Mouse (Mus musculus): ENCODE results near the gene Arfgap3. TPM values are rescaled to one million over a fixed set of nuclear protein-coding genes. Genes with fewer than 3 reads are reported as not detected.

Gene Arfgap3
- total RNA-seq (2014; rRNA removed) (49.6 and 59.3 TPM in 2 replicates), polyA plus RNA-seq (2015; fragmentation: Nextera tagmentation; extraction: Ambion mirVana) (31.0 and 33.4 TPM in 2 replicates)

DNA sequence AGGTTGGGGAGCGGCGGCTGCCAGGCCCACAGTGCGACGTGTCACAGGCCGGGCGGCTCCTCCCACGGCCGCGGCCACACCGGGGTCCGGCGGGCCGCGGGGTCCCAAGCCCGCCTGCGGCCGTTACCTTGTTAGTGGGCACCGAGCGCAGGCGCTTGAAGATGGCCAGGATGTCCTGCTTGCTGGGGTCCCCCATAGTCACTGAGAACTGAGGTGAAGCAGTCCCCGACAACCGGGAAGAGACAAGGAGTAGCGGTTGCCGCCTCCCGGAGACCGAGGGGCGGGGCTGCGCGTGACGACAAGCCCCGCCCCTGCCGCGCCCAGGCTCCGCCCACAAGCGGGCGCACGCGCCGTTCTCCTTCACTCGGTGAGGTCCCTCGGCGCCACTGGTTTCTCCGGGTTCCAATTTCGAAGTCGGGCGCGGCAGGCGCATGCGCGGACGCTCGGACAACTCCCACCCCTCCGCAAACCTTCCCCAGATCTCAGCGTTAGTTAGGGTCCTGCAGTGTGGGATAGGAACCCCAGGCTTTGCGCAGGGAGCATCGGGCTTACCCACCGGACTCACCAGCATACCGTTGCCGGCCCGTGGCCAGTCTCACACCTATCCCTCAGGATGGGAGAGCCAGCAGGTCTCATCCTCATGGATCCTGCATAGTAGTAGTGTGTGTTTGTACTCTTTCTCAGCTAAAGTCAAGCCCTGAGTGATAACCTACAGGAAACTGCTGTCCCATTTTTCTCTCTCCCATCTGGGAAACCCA, at the start of gene Arfgap3:
Arfgap3 (minus strand) TSS at position 294 of the 758 bp plus-strand sequence.
- no peak for TF ChIP-seq CTCF (IDR thresholded peaks at IDR 0.05; ENCODE audit: low read depth)
- WGBS: 2% methylated on average over 54 of the region's 60 CpGs
- Histone ChIP-seq H3K9ac (replicated peaks; ENCODE audit: low read length) (peak within 1 kb of the TSS; percentile 86), H3K36me3 (ENCODE audit: insufficient read depth, low read length) (no peaks in the 10 kb centered on the region), H3K27me3 (ENCODE audit: insufficient read depth, low read length) (no peaks in the 10 kb centered on the region), H3K27ac (peak within 1 kb of the TSS; percentile 60), H3K4me2 (ENCODE audit: low read depth, low read length) (peak within 1 kb of the TSS; percentile 94), H3K9me3 (ENCODE audit: low read length) (no peaks in the 10 kb centered on the region), H3K4me1 (ENCODE audit: insufficient read depth, low read length) (peaks cover 12% of the 10 kb centered on the region), H3K4me3 (ENCODE audit: low read length) (peak within 1 kb of the TSS; percentile 85)
- ATAC-seq: peak; percentile 94
- DNase-seq (ENCODE audit: low spot score): peak; percentile 97

- Histone ChIP-seq H3K36me3 (ENCODE audit: insufficient read depth, low read length) (no peaks in the 10 kb centered on the region; the same call in 1 of the 2 replicates), H3K4me2 (ENCODE audit: low read depth, low read length) (no peak overlapping the region), H3K9ac (replicated peaks; ENCODE audit: low read length) (no peak overlapping the region), H3K4me3 (ENCODE audit: low read length) (no peak overlapping the region), H3K9me3 (ENCODE audit: low read length) (no peaks in the 10 kb centered on the region), H3K27me3 (ENCODE audit: insufficient read depth, low read length) (no peaks in the 10 kb centered on the region), H3K27ac (no peak overlapping the region), H3K4me1 (ENCODE audit: insufficient read depth, low read length) (no peaks in the 10 kb centered on the region)
- WGBS: 75% methylated on average over 2 of the region's 2 CpGs
- 0 out of 2 replicates have a peak, but pooled peaks have one; percentile 7 for TF ChIP-seq CTCF (IDR thresholded peaks at IDR 0.05; ENCODE audit: low read depth)
- DNase-seq (ENCODE audit: low spot score): peak; percentile 12
- no peak for ATAC-seq
Measured at GRCm38 (mm10) chr15:83392722-83393121, 42.7 kb upstream of the Arfgap3 start.

- H3K4me3 ChIP-seq (ENCODE audit: low read length): no peak overlapping the region
- WGBS: 83% methylated on average over 2 of the region's 2 CpGs
- H3K9me3 ChIP-seq (ENCODE audit: low read length): no peaks in the 10 kb centered on the region
- no peak for TF ChIP-seq CTCF (IDR thresholded peaks at IDR 0.05; ENCODE audit: low read depth)
- ATAC-seq: no peak
- H3K4me1 ChIP-seq (ENCODE audit: insufficient read depth, low read length): no peaks in the 10 kb centered on the region
- no peak overlapping the region for H3K27ac ChIP-seq
- no peak for DNase-seq (ENCODE audit: low spot score)
- no peak overlapping the region for H3K4me2 ChIP-seq (ENCODE audit: low read depth, low read length)
- no peak overlapping the region for H3K9ac ChIP-seq (replicated peaks; ENCODE audit: low read length)
- H3K27me3 ChIP-seq (ENCODE audit: insufficient read depth, low read length): no peaks in the 10 kb centered on the region
- no peaks in the 10 kb centered on the region for H3K36me3 ChIP-seq (ENCODE audit: insufficient read depth, low read length)
Measured at GRCm38 (mm10) chr15:83387911-83388310, 37.9 kb upstream of the Arfgap3 start.

GRCm38 (mm10) chr15:83383633-83384032, 33.6 kb upstream of the Arfgap3 start:
- ATAC-seq: no peak
- no peak overlapping the region for H3K4me3 ChIP-seq (ENCODE audit: low read length)
- no peaks in the 10 kb centered on the region for H3K27me3 ChIP-seq (ENCODE audit: insufficient read depth, low read length)
- no peaks in the 10 kb centered on the region for H3K4me1 ChIP-seq (ENCODE audit: insufficient read depth, low read length)
- WGBS: 84% methylated on average over 2 of the region's 2 CpGs
- peak; percentile 54 for TF ChIP-seq CTCF (IDR thresholded peaks at IDR 0.05; ENCODE audit: low read depth)
- H3K9me3 ChIP-seq (ENCODE audit: low read length): no peaks in the 10 kb centered on the region; the same call in 1 of the 2 replicates
- peaks cover 4% of the 10 kb centered on the region; the same call in 1 of the 2 replicates for H3K36me3 ChIP-seq (ENCODE audit: insufficient read depth, low read length)
- H3K27ac ChIP-seq: no peak overlapping the region
- peak; percentile 7 for DNase-seq (ENCODE audit: low spot score)
- H3K4me2 ChIP-seq (ENCODE audit: low read depth, low read length): no peak overlapping the region
- H3K9ac ChIP-seq (replicated peaks; ENCODE audit: low read length): no peak overlapping the region

DNA sequence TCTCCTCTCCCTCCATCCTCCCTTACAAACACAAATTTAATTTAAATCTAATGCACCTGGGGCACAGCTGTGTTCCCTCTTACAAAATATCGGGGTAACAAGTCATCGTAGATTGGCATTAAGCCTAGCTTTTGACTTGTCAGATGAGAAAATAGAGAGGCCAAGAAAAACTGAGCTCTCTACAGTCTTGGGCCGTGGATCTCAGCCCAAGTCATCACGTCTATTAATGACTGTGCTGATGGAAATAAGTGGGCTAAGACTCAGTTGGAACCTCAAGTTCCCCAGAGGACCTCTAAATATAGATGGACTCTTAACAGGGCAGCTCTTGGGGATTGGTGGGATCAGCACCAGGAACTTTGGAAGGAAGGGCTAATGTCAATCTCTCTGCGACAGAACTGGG, 33.1 kb upstream of the Arfgap3 start:
- 88% methylated on average over 5 of the region's 5 CpGs for WGBS
- H3K9me3 ChIP-seq (ENCODE audit: low read length): no peaks in the 10 kb centered on the region; the same call in 1 of the 2 replicates
- no peaks in the 10 kb centered on the region for H3K27me3 ChIP-seq (ENCODE audit: insufficient read depth, low read length)
- H3K4me3 ChIP-seq (ENCODE audit: low read length): no peak overlapping the region
- H3K4me1 ChIP-seq (ENCODE audit: insufficient read depth, low read length): no peaks in the 10 kb centered on the region
- H3K36me3 ChIP-seq (ENCODE audit: insufficient read depth, low read length): peaks cover 4% of the 10 kb centered on the region; the same call in 1 of the 2 replicates
- H3K4me2 ChIP-seq (ENCODE audit: low read depth, low read length): no peak overlapping the region
- TF ChIP-seq CTCF (IDR thresholded peaks at IDR 0.05; ENCODE audit: low read depth): no peak
- no peak overlapping the region for H3K9ac ChIP-seq (replicated peaks; ENCODE audit: low read length)
- no peak overlapping the region for H3K27ac ChIP-seq
- no peak for DNase-seq (ENCODE audit: low spot score)
- ATAC-seq: no peak

- no peak overlapping the region for H3K4me2 ChIP-seq (ENCODE audit: low read depth, low read length)
- no peak overlapping the region for H3K9ac ChIP-seq (replicated peaks; ENCODE audit: low read length)
- WGBS: 94% methylated on average over 4 of the region's 4 CpGs
- no peaks in the 10 kb centered on the region for H3K27me3 ChIP-seq (ENCODE audit: insufficient read depth, low read length)
- ATAC-seq (no peak), DNase-seq (ENCODE audit: low spot score) (no peak)
- H3K36me3 ChIP-seq (ENCODE audit: insufficient read depth, low read length): peaks cover 4% of the 10 kb centered on the region; the same call in 1 of the 2 replicates
- no peaks in the 10 kb centered on the region; the same call in 1 of the 2 replicates for H3K9me3 ChIP-seq (ENCODE audit: low read length)
- H3K27ac ChIP-seq: no peak overlapping the region
- H3K4me3 ChIP-seq (ENCODE audit: low read length): no peak overlapping the region
- H3K4me1 ChIP-seq (ENCODE audit: insufficient read depth, low read length): no peaks in the 10 kb centered on the region
- no peak for TF ChIP-seq CTCF (IDR thresholded peaks at IDR 0.05; ENCODE audit: low read depth)
Measured at GRCm38 (mm10) chr15:83382467-83382866, 32.4 kb upstream of the Arfgap3 start.

DNA sequence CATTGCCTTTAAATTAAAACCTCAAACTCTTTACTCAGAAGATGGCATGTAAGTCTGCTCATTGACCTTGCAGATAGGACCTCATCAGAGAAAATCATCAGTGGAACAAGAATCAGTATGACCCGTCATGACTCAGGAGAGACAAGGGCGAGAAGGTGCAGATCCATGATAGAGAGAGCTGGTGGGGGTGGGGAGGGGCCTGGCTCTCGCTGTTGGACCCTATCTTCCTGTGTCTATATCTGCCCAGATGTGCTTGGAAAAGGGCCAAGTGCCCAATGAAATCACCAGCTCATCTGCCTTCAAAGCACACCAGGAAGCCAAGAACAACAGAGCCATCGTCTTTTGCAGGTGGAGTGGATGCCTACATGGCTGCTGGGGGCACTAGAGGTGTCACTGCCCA, 27.1 kb upstream of the Arfgap3 start:
- WGBS: 82% methylated on average over 4 of the region's 4 CpGs
- Histone ChIP-seq H3K36me3 (ENCODE audit: insufficient read depth, low read length) (0 out of 2 replicates have a peak, but pooled peaks cover 4% of the 10 kb centered on the region), H3K4me3 (ENCODE audit: low read length) (no peak overlapping the region), H3K4me2 (ENCODE audit: low read depth, low read length) (no peak overlapping the region), H3K4me1 (ENCODE audit: insufficient read depth, low read length) (no peaks in the 10 kb centered on the region), H3K9ac (replicated peaks; ENCODE audit: low read length) (no peak overlapping the region), H3K9me3 (ENCODE audit: low read length) (no peaks in the 10 kb centered on the region), H3K27ac (no peak overlapping the region), H3K27me3 (ENCODE audit: insufficient read depth, low read length) (no peaks in the 10 kb centered on the region)
- no peak for TF ChIP-seq CTCF (IDR thresholded peaks at IDR 0.05; ENCODE audit: low read depth)
- no peak for ATAC-seq
- DNase-seq (ENCODE audit: low spot score): no peak

Data from hindbrain, postnatal 0 days (tissue).